Mouse (Mus musculus) midbrain, embryonic 13.5 days (tissue): ENCODE measurements around the gene Krt76. TPM values are rescaled to one million over a fixed set of nuclear protein-coding genes. Genes with fewer than 3 reads are reported as not detected.

Experiments used
- ATAC-seq: fragments of 200-750 bp; cut with Nextera tagmentation; 2 replicates; pipeline ENCODE4 v1.8.0; 2017; ENCODE audit warnings: mild to moderate bottlenecking, moderate TSS enrichment, moderate library complexity
- H3K27ac ChIP-seq: fragments of 300-500 bp; sonication (generic); 2 replicates; pipeline ENCODE4 v1.5.1; 2015; ENCODE audit warnings: inconsistent platforms, mild to moderate bottlenecking, moderate library complexity
- H3K27me3 ChIP-seq: fragments of 300-500 bp; sonication (generic); 2 replicates; pipeline ENCODE4 v1.6.1; 2015; ENCODE audit warnings: mild to moderate bottlenecking, inconsistent platforms
- H3K36me3 ChIP-seq: fragments of 300-500 bp; sonication (generic); 2 replicates; pipeline ENCODE4 v1.6.1; 2015; ENCODE audit warnings: mild to moderate bottlenecking, inconsistent platforms
- H3K4me1 ChIP-seq: fragments of 300-500 bp; sonication (generic); replicated peaks from 2 replicates; pipeline ENCODE4 v1.6.1; 2015; ENCODE audit warnings: inconsistent platforms
- H3K4me2 ChIP-seq: fragments of 300-500 bp; sonication (generic); replicated peaks from 2 replicates; pipeline ENCODE4 v1.6.1; 2015; ENCODE audit warnings: moderate library complexity, mild to moderate bottlenecking, inconsistent platforms
- H3K4me3 ChIP-seq: fragments of 300-500 bp; sonication (generic); replicated peaks from 2 replicates; pipeline ENCODE4 v1.5.1; 2015; ENCODE audit warnings: mild to moderate bottlenecking, inconsistent platforms
- H3K9ac ChIP-seq: fragments of 300-500 bp; sonication (generic); replicated peaks from 2 replicates; pipeline ENCODE4 v1.6.1; 2015; ENCODE audit warnings: mild to moderate bottlenecking, inconsistent platforms
- H3K9me3 ChIP-seq: fragments of 300-500 bp; sonication (generic); 2 replicates; pipeline ENCODE4 v1.6.1; 2016; ENCODE audit warnings: mild to moderate bottlenecking, inconsistent platforms
- WGBS: fragments of 180-500 bp; shearing (Covaris S2); methylation state at CpG from one replicate; pipeline ENCODE4 v1.1.7; 2015; 5-methylcytosine and 5-hydroxymethylcytosine counted together
- polyA plus RNA-seq: library from polyadenylated mRNA; unstranded; fragments of >200 nt; fragmentation: Nextera tagmentation; extraction: Ambion mirVana; gene quantifications from 2 replicates; pipeline ENCODE4 v1.2.1, GENCODE M21; 2015

Gene Krt76
- polyA plus RNA-seq, 1 experiment from 2014 or later: not detected

DNA sequence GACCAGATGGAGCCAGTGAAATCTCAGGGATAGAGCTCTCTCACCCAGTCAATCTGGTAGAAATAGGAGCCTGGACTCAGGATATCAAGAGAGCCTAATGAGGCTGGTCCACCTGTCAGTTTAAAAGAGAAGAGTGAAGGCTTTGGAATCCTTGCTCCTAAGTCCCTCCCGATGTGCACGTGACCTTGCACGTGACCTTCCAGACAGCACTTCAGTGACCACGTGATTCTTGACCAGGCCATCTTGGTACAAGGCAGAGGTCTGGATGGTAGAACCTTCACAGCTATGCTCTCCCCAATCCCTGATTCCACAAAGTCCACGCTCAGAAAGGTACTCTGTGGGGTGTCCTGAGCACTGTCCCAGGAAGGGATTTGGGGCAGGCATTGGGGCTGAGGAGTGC lies 12.1 kb upstream of the Krt76 start:
- no peaks in the 10 kb centered on the region for H3K9me3 ChIP-seq
- 77% methylated on average over 5 of the region's 5 CpGs for WGBS

GRCm38 (mm10) chr15:101902171-101903149 lies 9.7 kb upstream of the Krt76 start:
- H3K36me3 ChIP-seq: no peaks in the 10 kb centered on the region
- H3K4me2 ChIP-seq: no peak overlapping the region
- WGBS: 54% methylated on average over 12 of the region's 12 CpGs
- no peaks in the 10 kb centered on the region for H3K27me3 ChIP-seq
- no peak for ATAC-seq
- H3K4me1 ChIP-seq: 0 out of 2 replicates have a peak, but pooled peaks cover 4% of the 10 kb centered on the region
- H3K27ac ChIP-seq: no peak overlapping the region
- no peaks in the 10 kb centered on the region for H3K9me3 ChIP-seq
- no peak overlapping the region for H3K4me3 ChIP-seq
- H3K9ac ChIP-seq: no peak overlapping the region

More for the DNA sequence above, 12.1 kb upstream of the Krt76 start:
- no peak overlapping the region for H3K27ac ChIP-seq
- H3K36me3 ChIP-seq: no peaks in the 10 kb centered on the region
- no peak overlapping the region for H3K4me3 ChIP-seq
- ATAC-seq: no peak
- H3K9ac ChIP-seq: no peak overlapping the region
- H3K4me1 ChIP-seq: 0 out of 2 replicates have a peak, but pooled peaks cover 4% of the 10 kb centered on the region
- H3K27me3 ChIP-seq: no peaks in the 10 kb centered on the region
- no peak overlapping the region for H3K4me2 ChIP-seq

- H3K4me2 ChIP-seq: no peak overlapping the region
- no peaks in the 10 kb centered on the region for H3K9me3 ChIP-seq
- no peak overlapping the region for H3K9ac ChIP-seq
- no peak overlapping the region for H3K4me3 ChIP-seq
- H3K36me3 ChIP-seq: no peaks in the 10 kb centered on the region
- H3K27ac ChIP-seq: no peak overlapping the region
- no peaks in the 10 kb centered on the region for H3K27me3 ChIP-seq
- WGBS: 90% methylated on average over 4 of the region's 4 CpGs
- ATAC-seq: no peak
- H3K4me1 ChIP-seq: no peaks in the 10 kb centered on the region
Measured at GRCm38 (mm10) chr15:101895216-101895615, 2.5 kb upstream of the Krt76 start.

DNA sequence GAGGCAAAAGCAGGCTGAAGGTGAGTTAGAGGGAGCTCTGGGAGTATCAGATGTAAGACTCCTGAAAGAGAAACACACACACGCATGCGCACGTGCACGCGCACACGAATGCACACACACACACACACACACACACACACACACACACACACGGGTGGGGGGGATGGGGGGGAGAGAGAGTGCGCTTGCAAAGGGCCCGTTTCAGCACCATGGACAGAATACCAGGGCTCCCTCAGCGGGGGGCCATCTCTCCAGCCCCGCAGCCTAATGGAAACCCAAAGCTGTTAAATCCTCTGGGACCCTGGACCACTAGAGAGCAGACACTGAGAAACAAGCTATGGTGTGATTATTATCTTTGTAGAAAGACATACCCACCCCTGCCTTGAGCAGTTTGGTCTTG lies 12.9 kb downstream of the Krt76 start:
- Histone ChIP-seq H3K4me1 (no peaks in the 10 kb centered on the region), H3K27ac (no peak overlapping the region), H3K4me2 (no peak overlapping the region), H3K4me3 (no peak overlapping the region), H3K9me3 (no peaks in the 10 kb centered on the region), H3K36me3 (no peaks in the 10 kb centered on the region), H3K9ac (no peak overlapping the region), H3K27me3 (0 out of 2 replicates have a peak, but pooled peaks cover 4% of the 10 kb centered on the region)
- 25% methylated on average over 11 of the region's 11 CpGs for WGBS
- ATAC-seq: no peak

GRCm38 (mm10) chr15:101878041-101878440 lies 14.7 kb downstream of the Krt76 start:
- WGBS: 65% methylated on average over 2 of the region's 2 CpGs
- Histone ChIP-seq H3K4me1 (no peaks in the 10 kb centered on the region), H3K9ac (no peak overlapping the region), H3K4me3 (no peak overlapping the region), H3K27ac (no peak overlapping the region), H3K27me3 (0 out of 2 replicates have a peak, but pooled peaks cover 4% of the 10 kb centered on the region), H3K36me3 (no peaks in the 10 kb centered on the region), H3K4me2 (no peak overlapping the region), H3K9me3 (no peaks in the 10 kb centered on the region)
- no peak for ATAC-seq

- H3K4me2 ChIP-seq: no peak overlapping the region
- WGBS: 90% methylated on average over 1 of the region's 1 CpGs
- peaks cover 4% of the 10 kb centered on the region; the same call in 1 of the 2 replicates for H3K4me1 ChIP-seq
- no peak overlapping the region for H3K27ac ChIP-seq
- H3K9ac ChIP-seq: no peak overlapping the region
- no peak overlapping the region for H3K4me3 ChIP-seq
- no peaks in the 10 kb centered on the region for H3K36me3 ChIP-seq
- ATAC-seq: no peak
- 0 out of 2 replicates have a peak, but pooled peaks cover 4% of the 10 kb centered on the region for H3K27me3 ChIP-seq
- no peaks in the 10 kb centered on the region for H3K9me3 ChIP-seq
Measured at GRCm38 (mm10) chr15:101874383-101874782, 18.3 kb downstream of the Krt76 start.

GRCm38 (mm10) chr15:101873231-101873630 lies 19.5 kb downstream of the Krt76 start:
- Histone ChIP-seq H3K4me2 (no peak overlapping the region), H3K4me1 (peaks cover 6% of the 10 kb centered on the region; the same call in 1 of the 2 replicates), H3K4me3 (no peak overlapping the region), H3K9me3 (no peaks in the 10 kb centered on the region), H3K27ac (no peak overlapping the region), H3K36me3 (no peaks in the 10 kb centered on the region), H3K9ac (no peak overlapping the region), H3K27me3 (0 out of 2 replicates have a peak, but pooled peaks cover 4% of the 10 kb centered on the region)
- 60% methylated on average over 4 of the region's 4 CpGs for WGBS
- no peak for ATAC-seq

GRCm38 (mm10) chr15:101869431-101869830 lies 23.3 kb downstream of the Krt76 start, which contains the start of gene Krt77:
Gene Krt77 (minus strand): TSS chr15:101869705.
- peaks cover 6% of the 10 kb centered on the region; the same call in 1 of the 2 replicates for H3K4me1 ChIP-seq
- H3K27ac ChIP-seq: 0 out of 2 replicates have a peak within 1 kb of the TSS, but pooled peaks have one; percentile 19
- H3K4me2 ChIP-seq: no peak within 1 kb of the TSS
- no peaks in the 10 kb centered on the region for H3K9me3 ChIP-seq
- 30% methylated on average over 6 of the region's 6 CpGs for WGBS
- ATAC-seq: no peak
- H3K36me3 ChIP-seq: no peaks in the 10 kb centered on the region
- no peak within 1 kb of the TSS for H3K4me3 ChIP-seq
- H3K27me3 ChIP-seq: no peaks in the 10 kb centered on the region
- no peak within 1 kb of the TSS for H3K9ac ChIP-seq

GRCm38 (mm10) chr15:101866754-101867153 lies 26.0 kb downstream of the Krt76 start:
- H3K36me3 ChIP-seq: no peaks in the 10 kb centered on the region
- H3K9me3 ChIP-seq: no peaks in the 10 kb centered on the region
- ATAC-seq: no peak
- WGBS: 87% methylated on average over 7 of the region's 7 CpGs
- no peak overlapping the region for H3K27ac ChIP-seq
- no peaks in the 10 kb centered on the region for H3K27me3 ChIP-seq
- no peak overlapping the region for H3K4me2 ChIP-seq
- no peak overlapping the region for H3K4me3 ChIP-seq
- H3K4me1 ChIP-seq: peaks cover 6% of the 10 kb centered on the region; the same call in 1 of the 2 replicates
- H3K9ac ChIP-seq: no peak overlapping the region

GRCm38 (mm10) chr15:101860421-101861130 lies 32.1 kb downstream of the Krt76 start:
- Histone ChIP-seq H3K9ac (no peak overlapping the region), H3K9me3 (no peaks in the 10 kb centered on the region), H3K27me3 (peaks cover 35% of the 10 kb centered on the region), H3K27ac (no peak overlapping the region), H3K4me3 (peak overlapping the region; percentile 47), H3K4me2 (peak overlapping the region; percentile 78), H3K36me3 (no peaks in the 10 kb centered on the region), H3K4me1 (peaks cover 20% of the 10 kb centered on the region)
- 0 out of 2 replicates have a peak, but pooled peaks have one; percentile 31 for ATAC-seq
- 61% methylated on average over 13 of the region's 13 CpGs for WGBS

- WGBS: under 1% methylated on average over 33 of the region's 33 CpGs
- H3K27ac ChIP-seq: no peak overlapping the region
- peak overlapping the region; percentile 61 for H3K9ac ChIP-seq
- peaks cover 20% of the 10 kb centered on the region for H3K4me1 ChIP-seq
- ATAC-seq: peak; percentile 68; the same call in 1 of the 2 replicates
- H3K4me2 ChIP-seq: peak overlapping the region; percentile 78
- no peaks in the 10 kb centered on the region for H3K36me3 ChIP-seq
- H3K9me3 ChIP-seq: no peaks in the 10 kb centered on the region
- peaks cover 35% of the 10 kb centered on the region for H3K27me3 ChIP-seq
- peak overlapping the region; percentile 47 for H3K4me3 ChIP-seq
Measured at GRCm38 (mm10) chr15:101859735-101860170, 33.0 kb downstream of the Krt76 start.
